Mouse (Mus musculus) heart, postnatal 0 days (tissue): ENCODE results near the gene Crcp.

ENCODE experiments used
- CTCF ChIP-seq: IDR thresholded peaks from 2 replicates; pipeline ENCODE4 v1.5.1; 2016; ENCODE audit warnings: antibody characterized with exemption, control low read depth, low read depth
- EP300 ChIP-seq: IDR thresholded peaks from 2 replicates; pipeline ENCODE4 v1.6.1; 2016; ENCODE audit warnings: antibody characterized with exemption, low read depth

DNA sequence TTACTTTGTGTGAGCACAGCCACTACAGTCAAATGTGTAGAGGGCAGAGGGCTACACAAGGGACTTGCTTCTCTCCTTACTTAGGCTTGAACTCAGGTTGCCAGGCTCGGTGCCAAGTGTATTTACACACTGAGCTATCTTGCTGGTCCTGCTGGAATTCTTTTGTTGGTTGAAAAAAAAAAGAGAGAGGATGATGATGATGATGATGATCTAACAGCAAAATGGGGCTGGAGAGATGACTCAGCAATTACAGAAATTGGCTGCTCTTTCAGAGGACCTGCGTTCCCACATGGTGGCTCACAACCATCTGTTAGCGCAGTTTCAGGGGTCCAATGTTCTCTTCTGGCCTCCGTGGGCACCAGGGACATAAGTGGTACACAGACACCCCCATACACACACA lies 59.5 kb downstream of the Crcp start:
- TF ChIP-seq CTCF (no peak), EP300 (no peak)
